Mouse (Mus musculus) stomach, postnatal 0 days (tissue): ENCODE measurements around the gene Pafah1b2.

Experiments used
- CTCF ChIP-seq: IDR thresholded peaks from 2 replicates; pipeline ENCODE4 v1.5.1; 2016; ENCODE audit warnings: antibody characterized with exemption, low read depth, mild to moderate bottlenecking, moderate library complexity
- EP300 ChIP-seq: optimal IDR thresholded peaks from 2 replicates; pipeline ENCODE3; 2016; ENCODE audit warnings: antibody characterized with exemption

GRCm38 (mm10) chr9:46026058-46026849 is 13.8 kb upstream of the Pafah1b2 start:
- TF ChIP-seq CTCF, result no peak
- no peak for TF ChIP-seq EP300
